Mouse (Mus musculus) embryo, embryonic 11.5 days (tissue): ENCODE results near the gene Kif5c.
A peak's percentile ranks its signal among the peaks of the same experiment; 100 is the strongest.

ENCODE experiments used
- DNase-seq: peaks from one replicate; pipeline ENCODE4 v3.0.0-alpha.2; 2012; ENCODE audit warnings: low read depth, low spot score

Kif5c gene

DNA sequence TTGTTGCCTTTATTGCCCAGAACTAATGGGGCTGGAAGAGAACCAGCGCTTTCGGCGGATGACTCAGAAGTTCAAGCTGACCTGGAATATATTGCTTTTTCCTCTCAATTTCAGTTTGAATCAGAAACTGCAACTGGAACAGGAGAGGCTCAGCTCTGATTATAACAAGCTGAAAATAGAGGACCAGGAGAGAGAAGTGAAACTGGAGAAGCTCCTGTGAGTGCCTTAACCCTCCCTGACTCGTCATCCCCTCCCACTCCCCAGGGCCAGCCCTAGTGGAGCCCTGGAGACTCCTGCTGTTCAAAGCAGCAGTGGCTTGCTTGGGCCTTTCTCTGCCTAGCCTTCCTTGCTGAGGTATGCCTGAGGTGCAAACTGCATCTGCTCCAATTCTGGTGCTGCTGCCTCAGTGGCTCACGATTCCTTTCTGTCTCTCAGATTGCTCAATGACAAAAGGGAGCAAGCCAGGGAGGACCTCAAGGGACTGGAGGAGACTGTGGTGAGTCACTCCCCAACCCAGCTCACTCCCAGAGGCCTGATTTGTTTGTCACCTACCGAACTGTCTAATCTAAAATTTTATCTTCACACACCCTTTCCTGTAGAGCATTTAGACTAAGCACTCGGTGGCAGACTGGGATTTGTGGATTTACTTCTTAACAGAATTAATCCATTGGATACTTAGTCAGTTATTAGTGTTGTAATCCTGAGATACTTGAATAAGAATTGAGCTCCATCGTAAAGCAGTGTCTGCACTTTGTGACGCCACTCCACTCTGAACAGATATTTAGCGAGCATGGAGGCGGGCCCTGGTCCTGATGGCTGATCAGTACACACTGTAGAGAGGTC, 125.4 kb downstream of the Kif5c start:
- DNase-seq: no peak

GRCm38 (mm10) chr2:49745094-49745781, 126.1 kb downstream of the Kif5c start:
- no peak for DNase-seq

DNA sequence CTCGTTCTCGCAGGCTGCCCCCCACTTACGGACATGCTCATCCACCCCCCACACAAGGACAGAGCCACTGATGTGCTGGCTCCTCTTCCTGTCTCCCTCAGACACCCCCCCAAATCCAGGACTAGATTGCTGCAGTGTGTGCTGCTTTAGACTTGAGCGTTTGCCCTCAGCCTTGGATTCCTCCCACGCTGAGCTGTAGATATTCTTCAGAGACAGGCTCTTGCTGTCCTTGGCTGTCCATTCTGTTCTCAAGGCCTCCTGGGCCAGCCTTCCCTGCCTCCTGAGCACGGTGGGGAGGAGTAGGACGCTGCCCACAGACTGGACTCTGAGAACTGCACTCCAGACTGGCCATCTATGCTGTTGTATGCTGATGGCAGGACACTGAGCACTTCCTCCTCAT, 127.8 kb downstream of the Kif5c start:
- no peak for DNase-seq

DNA sequence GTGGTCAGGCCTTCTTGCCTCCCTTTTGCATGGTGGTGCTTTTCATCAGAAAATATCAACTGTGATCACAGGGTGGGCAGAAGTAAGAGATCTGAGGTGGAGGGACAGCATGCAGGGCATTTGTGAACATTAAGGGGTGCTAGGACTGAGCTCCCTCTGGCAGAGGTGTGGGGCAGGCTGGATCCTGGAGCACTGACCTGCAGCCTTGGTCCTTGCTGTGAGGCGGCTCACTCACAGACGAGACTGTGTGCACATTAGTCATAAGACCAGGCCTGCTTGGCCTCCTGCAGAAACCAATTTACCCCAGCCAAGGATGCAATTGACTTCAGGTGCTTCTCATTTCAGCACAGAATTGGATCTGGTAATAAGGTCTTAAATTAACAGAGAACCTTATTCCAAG, 128.6 kb downstream of the Kif5c start:
- DNase-seq: no peak

GRCm38 (mm10) chr2:49748628-49749342, 129.7 kb downstream of the Kif5c start:
- DNase-seq: no peak

DNA sequence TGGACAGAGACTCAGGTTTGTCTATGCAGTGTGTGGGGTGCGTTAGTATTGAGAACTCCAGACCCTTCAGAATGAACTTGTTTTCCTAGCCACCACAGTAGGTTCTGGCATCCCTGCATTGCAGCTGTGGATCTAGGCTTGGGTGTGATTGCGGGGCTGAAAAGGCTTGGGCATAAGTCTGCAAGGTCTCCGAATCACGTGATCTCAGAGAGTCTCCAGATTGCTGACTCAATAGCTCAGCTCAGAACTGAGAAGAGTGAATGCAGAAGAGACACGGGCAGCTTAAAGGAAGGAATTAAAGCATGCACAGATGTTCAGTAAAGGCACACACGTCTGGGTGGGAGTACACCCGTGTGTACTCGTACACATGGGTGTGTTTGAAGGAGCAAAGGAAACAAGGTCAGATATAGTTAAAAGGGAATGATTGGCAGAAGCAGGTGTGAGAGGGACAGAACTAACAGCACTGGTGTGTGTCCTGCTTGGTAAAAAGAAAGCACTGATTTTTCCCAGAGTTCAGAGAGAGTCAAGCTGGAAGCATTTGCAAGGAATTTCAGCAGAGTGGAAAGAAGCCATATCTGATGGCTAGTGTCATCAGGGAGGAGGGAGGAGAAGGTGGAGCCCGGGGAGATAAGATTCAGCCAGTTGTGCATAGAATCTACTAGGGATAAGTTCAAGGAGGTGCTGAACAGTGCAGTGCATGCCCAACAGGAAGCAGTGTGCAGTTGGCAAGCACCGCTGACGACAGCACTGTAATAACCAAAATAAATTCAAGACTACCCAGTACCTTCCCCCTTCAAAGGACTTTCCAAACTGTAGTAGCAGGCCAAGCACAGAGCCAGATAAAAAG, 130.9 kb downstream of the Kif5c start:
- no peak for DNase-seq

DNA sequence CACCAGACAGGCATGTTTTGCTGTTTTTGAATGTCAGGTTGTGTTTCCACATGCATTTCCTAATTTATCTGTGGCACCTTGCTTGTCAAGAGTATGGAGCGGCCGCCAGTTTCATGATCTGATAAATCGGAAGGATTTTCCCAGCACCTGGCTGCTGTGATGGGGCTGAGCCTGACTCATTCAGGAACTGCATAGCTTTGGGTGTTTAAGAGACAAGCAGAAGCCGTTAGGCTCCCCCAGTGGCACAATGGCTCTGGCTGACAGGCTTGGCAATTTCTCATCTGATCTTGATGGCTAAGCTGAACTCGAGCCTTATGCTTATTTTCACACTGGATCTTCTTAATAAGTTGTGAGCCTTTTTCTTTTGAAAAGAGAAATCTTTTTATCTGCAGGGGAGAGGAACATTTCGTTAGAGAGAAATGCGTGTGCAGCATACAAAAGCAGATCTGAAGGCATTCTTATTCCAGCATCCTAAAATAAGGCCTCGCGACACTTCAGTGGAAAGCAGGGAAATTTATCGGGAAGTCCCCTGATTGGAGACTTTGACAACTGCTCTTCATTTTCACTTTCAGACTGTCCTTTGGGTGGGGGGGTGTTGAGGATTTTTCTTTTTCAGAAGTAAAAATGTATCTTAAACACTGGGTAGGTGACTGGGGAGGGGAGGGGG, 132.6 kb downstream of the Kif5c start:
- no peak for DNase-seq

- DNase-seq: no peak
Measured at GRCm38 (mm10) chr2:49752211-49752607, 133.1 kb downstream of the Kif5c start.

- no peak for DNase-seq
Measured at GRCm38 (mm10) chr2:49753062-49753461, 134.0 kb downstream of the Kif5c start.

GRCm38 (mm10) chr2:49755054-49755453, 136.0 kb downstream of the Kif5c start:
- no peak for DNase-seq

- DNase-seq: no peak
Measured at GRCm38 (mm10) chr2:49757616-49758015, 138.5 kb downstream of the Kif5c start.

- DNase-seq: peak; percentile 75
Measured at GRCm38 (mm10) chr2:49764331-49764946, 145.3 kb downstream of the Kif5c start.

DNA sequence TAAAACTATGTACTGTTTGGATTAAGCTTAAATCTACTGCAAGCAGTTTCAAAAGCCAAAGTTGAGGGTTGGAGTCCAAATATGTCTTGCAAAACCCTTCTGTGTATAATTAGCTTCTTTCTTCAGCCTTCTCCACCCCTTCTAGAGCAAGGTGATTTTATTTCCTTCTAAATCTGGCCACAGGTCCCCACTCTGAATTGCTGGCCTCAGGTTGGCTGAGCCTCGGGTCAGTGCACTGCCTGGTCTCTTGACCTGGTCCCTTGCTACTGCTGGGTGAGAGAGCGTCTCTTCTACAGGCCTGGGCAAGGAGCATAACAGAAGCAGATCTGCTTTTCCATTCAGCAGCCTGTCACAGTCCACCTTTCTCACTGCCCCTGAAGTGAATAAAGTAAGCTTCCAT, 149.8 kb downstream of the Kif5c start:
- no peak for DNase-seq

GRCm38 (mm10) chr2:49770440-49770839, 151.3 kb downstream of the Kif5c start:
- DNase-seq: no peak

GRCm38 (mm10) chr2:49771172-49771571, 152.1 kb downstream of the Kif5c start:
- no peak for DNase-seq

GRCm38 (mm10) chr2:49773194-49773931, 154.3 kb downstream of the Kif5c start:
- no peak for DNase-seq

DNA sequence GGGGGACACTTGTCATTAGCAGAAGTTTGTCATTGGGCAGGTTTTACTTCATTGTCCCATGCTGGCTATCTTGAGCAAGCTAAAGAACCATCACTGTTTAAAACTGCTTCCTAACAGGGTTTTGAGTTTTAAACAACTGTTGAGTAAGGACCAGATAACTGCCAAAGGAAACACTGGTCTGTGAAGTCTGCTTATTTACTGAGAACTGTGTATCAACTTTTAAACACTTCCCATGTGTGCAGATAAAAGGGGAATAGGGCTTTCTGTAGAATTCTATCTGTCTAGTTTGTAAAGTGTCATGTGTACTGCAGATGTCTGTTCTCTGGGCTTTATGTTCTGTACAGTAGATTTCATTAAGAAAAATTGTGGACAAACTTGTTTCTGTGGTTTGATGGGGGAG, 155.1 kb downstream of the Kif5c start:
- no peak for DNase-seq

GRCm38 (mm10) chr2:49775187-49775586, 156.1 kb downstream of the Kif5c start:
- DNase-seq: no peak

DNA sequence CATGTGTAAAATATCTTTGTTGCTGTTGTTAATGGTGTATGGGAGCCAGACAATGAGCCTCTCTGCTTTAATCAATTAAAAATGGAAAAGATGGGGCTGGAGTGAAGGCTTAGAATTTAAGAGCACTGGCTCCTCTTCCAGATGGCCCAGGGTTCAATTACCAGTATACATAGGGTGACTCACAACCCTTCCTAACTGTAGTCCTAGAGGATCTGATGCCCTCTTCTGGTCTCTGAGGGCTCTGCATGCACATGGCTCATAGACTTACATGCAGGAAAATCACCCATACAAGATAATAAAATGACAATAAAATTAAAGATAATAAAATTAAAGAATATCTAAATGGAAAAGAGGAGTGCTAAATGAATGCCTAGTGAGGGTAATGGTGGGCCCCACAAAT, 156.6 kb downstream of the Kif5c start:
- no peak for DNase-seq

DNA sequence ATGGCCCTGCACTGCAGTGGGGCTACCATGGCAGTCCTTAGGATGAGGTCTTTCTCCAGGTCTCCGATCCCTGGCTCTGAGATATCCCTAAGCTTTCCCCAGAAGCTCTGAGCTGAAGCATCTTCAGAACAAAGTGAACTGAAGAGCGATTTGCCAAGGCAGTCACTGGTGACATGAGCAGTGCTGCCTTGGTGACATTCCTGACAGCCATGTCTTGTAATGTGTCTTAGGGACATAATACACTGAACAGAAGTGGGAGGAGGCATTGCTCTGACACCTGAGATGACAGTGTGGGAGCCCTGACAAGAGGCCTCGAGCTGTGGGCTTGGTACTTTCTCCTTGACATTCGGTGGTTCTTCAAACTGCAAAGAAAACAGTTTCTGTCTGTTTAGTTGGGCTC, 157.3 kb downstream of the Kif5c start:
- DNase-seq: no peak
